In genomic region chr13:114848945-114849344, GRCm38 (mm10) we compare ENCODE assay signal across 14 mouse cellular contexts. TPM values are rescaled to one million over a fixed set of nuclear protein-coding genes. Genes with fewer than 3 reads are reported as not detected.
A peak's percentile ranks its signal among the peaks of the same experiment; 100 is the strongest.
DNase-seq lines count a peak whose midpoint lies in the region; ATAC-seq lines count a peak whose summit lies in the region.
"Had no signal": no experiment of that assay in that cellular context is flagged by ENCODE, and none has a peak within 500 bp of the region (broad histone marks: within the 10 kb centered on the region; RNA-seq: fewer than 3 reads in every experiment).

No protein-coding gene starts in this region.

- DNase-seq in frontal cortex, postnatal 10 days (ENCODE audit: low spot score in 2 of 2): no peak
- peak; percentile 50 for DNase-seq in CD4-positive helper T cell, adult 2 months (ENCODE audit: low read depth, low spot score)
- peak; percentile 15 for DNase-seq in T-cell, adult 2 months (ENCODE audit: low spot score)
- DNase-seq in naive thymus-derived CD4-positive, alpha-beta T cell, adult 2 months (ENCODE audit: low read depth): peak; percentile 38
- DNase-seq in layer of hippocampus, postnatal 36 days: no peak
- no peak for DNase-seq in kidney, adult 18-20 months
- DNase-seq: adrenal gland, postnatal 14 days; cerebellum, adult 11-12 months; cerebellum, adult 9-10 months; cerebellum, postnatal 25 days; gastrocnemius, postnatal 10 days had no signal

- ATAC-seq in frontal cortex, adult (ENCODE audit: low TSS enrichment): peak; percentile 64
- ATAC-seq: hindbrain, postnatal 0 days; intestine, embryonic 16.5 days had no signal

RNA-seq across cellular contexts. Expression of gene Mocs2, which starts 30.9 kb away (rescaled TPM):
- total RNA-seq in layer of hippocampus, postnatal 36 days (2021): 10 to 100 TPM; 82.4 to 88.7 TPM

Comparison
In these comparisons a context has a peak if more than half of its experiments do, and no peak if none do; other contexts are left out.
1. DNase-seq: peak in CD4-positive helper T cell, adult 2 months (single experiment), T-cell, adult 2 months (single experiment) and naive thymus-derived CD4-positive, alpha-beta T cell, adult 2 months (single experiment); none in frontal cortex, postnatal 10 days (0 of 2), layer of hippocampus, postnatal 36 days (0 of 2) and kidney, adult 18-20 months (single experiment).